Mouse (Mus musculus): ENCODE data around the gene Wap. TPM values are rescaled to one million over a fixed set of nuclear protein-coding genes. Genes with fewer than 3 reads are reported as not detected.

Wap gene
- total and polyA plus RNA-seq, 3 experiments: not detected

DNA sequence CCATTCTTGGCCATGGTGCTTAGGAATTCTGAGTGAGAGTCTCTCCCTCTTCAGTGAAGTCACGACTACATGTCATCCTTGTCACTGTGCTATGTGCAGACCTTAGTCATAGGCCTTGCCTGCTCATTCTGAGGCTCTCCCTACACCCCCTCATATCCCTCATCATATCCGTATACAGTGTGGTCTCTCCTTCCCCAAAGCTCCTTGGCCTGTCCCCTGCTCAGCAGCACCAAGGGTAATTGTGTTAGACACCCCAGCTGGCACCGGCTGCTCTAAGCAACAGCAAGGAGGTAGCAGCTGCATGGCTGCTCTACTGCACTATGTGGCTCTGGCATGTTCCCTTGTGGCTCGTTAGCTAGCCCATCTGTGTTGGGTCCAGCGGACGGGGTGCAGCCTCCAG lies 6.1 kb upstream of the Wap start:
- DNase-seq: no peak
- Histone ChIP-seq H3K4me3 (no peak overlapping the region), H3K9ac (ENCODE audit: low read depth, low read length) (no peak overlapping the region), H3K27ac (no peak overlapping the region), H3K4me1 (ENCODE audit: control insufficient read depth, insufficient read depth, low read length) (no peaks in the 10 kb centered on the region), H3K79me2 (replicated peaks; ENCODE audit: control insufficient read depth, insufficient read depth, low read length) (no peaks in the 10 kb centered on the region), H3K36me3 (ENCODE audit: control insufficient read depth, insufficient read depth, low read length) (no peaks in the 10 kb centered on the region), H3K27me3 (ENCODE audit: control insufficient read depth, insufficient read depth, low read length) (no peaks in the 10 kb centered on the region)
- 76% methylated on average over 6 of the region's 6 CpGs for WGBS
- intact Hi-C loops (cut with DNase I): no loop called here
- TF ChIP-seq EP300 (IDR thresholded peaks at IDR 0.05; ENCODE audit: insufficient read depth, low read depth, low read length) (no peak), CTCF (IDR thresholded peaks at IDR 0.05) (no peak), POLR2A (IDR thresholded peaks at IDR 0.05; ENCODE audit: insufficient read depth, low read depth, low read length) (no peak)

- TF ChIP-seq POLR2A (IDR thresholded peaks at IDR 0.05; ENCODE audit: insufficient read depth, low read depth, low read length) (no peak), EP300 (IDR thresholded peaks at IDR 0.05; ENCODE audit: insufficient read depth, low read depth, low read length) (no peak), CTCF (IDR thresholded peaks at IDR 0.05) (no peak)
- Histone ChIP-seq H3K9ac (ENCODE audit: low read depth, low read length) (no peak overlapping the region), H3K36me3 (ENCODE audit: control insufficient read depth, insufficient read depth, low read length) (no peaks in the 10 kb centered on the region), H3K27ac (no peak overlapping the region), H3K4me3 (no peak overlapping the region), H3K79me2 (replicated peaks; ENCODE audit: control insufficient read depth, insufficient read depth, low read length) (no peaks in the 10 kb centered on the region), H3K27me3 (ENCODE audit: control insufficient read depth, insufficient read depth, low read length) (no peaks in the 10 kb centered on the region), H3K4me1 (ENCODE audit: control insufficient read depth, insufficient read depth, low read length) (no peaks in the 10 kb centered on the region)
- intact Hi-C loops (cut with DNase I): no loop called here
- no peak for DNase-seq
- 68% methylated on average over 6 of the region's 6 CpGs for WGBS
These were observed 635 bp upstream of the Wap start for GRCm38 (mm10) chr11:6639072-6639471.

- H3K36me3 ChIP-seq (ENCODE audit: control insufficient read depth, insufficient read depth, low read length): no peaks in the 10 kb centered on the region
- no peak for TF ChIP-seq CTCF (IDR thresholded peaks at IDR 0.05)
- no peak for TF ChIP-seq POLR2A (IDR thresholded peaks at IDR 0.05; ENCODE audit: insufficient read depth, low read depth, low read length)
- TF ChIP-seq EP300 (IDR thresholded peaks at IDR 0.05; ENCODE audit: insufficient read depth, low read depth, low read length): no peak
These were observed 2.3 kb downstream of the Wap start for GRCm38 (mm10) chr11:6636150-6636549.

DNA sequence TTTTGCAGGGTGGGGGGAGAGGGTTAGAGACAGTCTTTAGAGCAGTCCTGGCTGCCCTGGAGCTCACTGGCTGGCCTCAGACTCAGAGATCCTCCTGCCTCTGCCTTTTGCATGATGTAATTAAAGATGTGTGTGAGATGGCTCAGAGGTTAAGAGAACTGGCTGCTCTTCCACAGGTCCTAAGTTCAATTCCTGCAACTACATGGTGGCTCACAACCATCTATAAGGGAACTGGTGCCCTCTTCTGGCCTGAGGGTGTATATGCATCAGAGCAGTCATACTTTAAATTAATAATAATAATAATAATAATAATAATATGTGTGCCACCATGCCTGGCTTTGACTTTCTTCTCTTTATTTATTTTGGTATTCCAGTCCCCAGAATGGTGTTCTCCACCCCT lies 8.8 kb downstream of the Wap start:
- H3K9ac ChIP-seq (ENCODE audit: low read depth, low read length): no peak overlapping the region
- DNase-seq: no peak
- intact Hi-C loops (cut with DNase I): loop anchor here (2.0 to 10.0 kb wide), 3 partner anchors 102 to 265 kb away; no protein-coding TSS in a partner anchor
- no peak for TF ChIP-seq EP300 (IDR thresholded peaks at IDR 0.05; ENCODE audit: insufficient read depth, low read depth, low read length)
- peak; percentile 77 for TF ChIP-seq CTCF (IDR thresholded peaks at IDR 0.05)
- H3K36me3 ChIP-seq (ENCODE audit: control insufficient read depth, insufficient read depth, low read length): no peaks in the 10 kb centered on the region
- no peak overlapping the region for H3K27ac ChIP-seq
- H3K79me2 ChIP-seq (replicated peaks; ENCODE audit: control insufficient read depth, insufficient read depth, low read length): no peaks in the 10 kb centered on the region
- H3K4me3 ChIP-seq: no peak overlapping the region
- peaks cover 3% of the 10 kb centered on the region; the same call in 1 of the 2 replicates for H3K4me1 ChIP-seq (ENCODE audit: control insufficient read depth, insufficient read depth, low read length)
- no peaks in the 10 kb centered on the region for H3K27me3 ChIP-seq (ENCODE audit: control insufficient read depth, insufficient read depth, low read length)

More at GRCm38 (mm10) chr11:6636150-6636549, 2.3 kb downstream of the Wap start:
- no peak overlapping the region for H3K4me3 ChIP-seq
- no peaks in the 10 kb centered on the region for H3K27me3 ChIP-seq (ENCODE audit: control insufficient read depth, insufficient read depth, low read length)
- 63% methylated on average over 8 of the region's 8 CpGs for WGBS
- DNase-seq: no peak
- H3K4me1 ChIP-seq (ENCODE audit: control insufficient read depth, insufficient read depth, low read length): no peaks in the 10 kb centered on the region
- H3K79me2 ChIP-seq (replicated peaks; ENCODE audit: control insufficient read depth, insufficient read depth, low read length): no peaks in the 10 kb centered on the region
- no peak overlapping the region for H3K27ac ChIP-seq
- intact Hi-C loops (cut with DNase I): no loop called here
- no peak overlapping the region for H3K9ac ChIP-seq (ENCODE audit: low read depth, low read length)

- H3K4me1 ChIP-seq (ENCODE audit: control insufficient read depth, insufficient read depth, low read length): peaks cover 5% of the 10 kb centered on the region
- no peaks in the 10 kb centered on the region for H3K36me3 ChIP-seq (ENCODE audit: control insufficient read depth, insufficient read depth, low read length)
- no peak overlapping the region for H3K4me3 ChIP-seq
- H3K79me2 ChIP-seq (replicated peaks; ENCODE audit: control insufficient read depth, insufficient read depth, low read length): peaks cover 2% of the 10 kb centered on the region; the same call in 1 of the 2 replicates
- peak; percentile 34 to 55 for DNase-seq
- H3K27ac ChIP-seq: no peak overlapping the region
- no peak overlapping the region for H3K9ac ChIP-seq (ENCODE audit: low read depth, low read length)
- no peaks in the 10 kb centered on the region for H3K27me3 ChIP-seq (ENCODE audit: control insufficient read depth, insufficient read depth, low read length)
- 35% methylated on average over 4 of the region's 4 CpGs for WGBS
- no peak for TF ChIP-seq POLR2A (IDR thresholded peaks at IDR 0.05; ENCODE audit: insufficient read depth, low read depth, low read length)
- TF ChIP-seq CTCF (IDR thresholded peaks at IDR 0.05): peak; percentile 78
- intact Hi-C loops (cut with DNase I): loop anchor here (2.0 to 10.0 kb wide), 3 partner anchors 101 to 264 kb away; no protein-coding TSS in a partner anchor
These were observed 9.9 kb downstream of the Wap start for GRCm38 (mm10) chr11:6628568-6628967.

GRCm38 (mm10) chr11:6627731-6628130 lies 10.7 kb downstream of the Wap start:
- no peak for TF ChIP-seq POLR2A (IDR thresholded peaks at IDR 0.05; ENCODE audit: insufficient read depth, low read depth, low read length)
- TF ChIP-seq EP300 (IDR thresholded peaks at IDR 0.05; ENCODE audit: insufficient read depth, low read depth, low read length): no peak
- TF ChIP-seq CTCF (IDR thresholded peaks at IDR 0.05): no peak
- Histone ChIP-seq H3K4me1 (ENCODE audit: control insufficient read depth, insufficient read depth, low read length) (peaks cover 6% of the 10 kb centered on the region), H3K27ac (no peak overlapping the region; the same call in 1 of the 2 replicates), H3K4me3 (no peak overlapping the region), H3K36me3 (ENCODE audit: control insufficient read depth, insufficient read depth, low read length) (peaks cover 5% of the 10 kb centered on the region), H3K27me3 (ENCODE audit: control insufficient read depth, insufficient read depth, low read length) (no peaks in the 10 kb centered on the region), H3K79me2 (replicated peaks; ENCODE audit: control insufficient read depth, insufficient read depth, low read length) (peaks cover 2% of the 10 kb centered on the region; the same call in 1 of the 2 replicates), H3K9ac (ENCODE audit: low read depth, low read length) (no peak overlapping the region)
- intact Hi-C loops (cut with DNase I): loop anchor here (2.0 to 10.0 kb wide), 4 partner anchors 81 to 263 kb away; partner anchors contain the start of gene Ccm2
- WGBS: 57% methylated on average over 4 of the region's 4 CpGs
- DNase-seq: peak in 1 of 2 experiments; percentile 27

All from heart, adult 2 months (tissue).